Mouse (Mus musculus) kidney, embryonic 16.5 days (tissue): ENCODE measurements at regions not wholly inside any gene's neighbourhood (a gene's known extent, or its start where the extent isn't known, plus 50 kb on each side); places are given as distances from the start of the nearest gene placed in this dataset.

ENCODE experiments used
- ATAC-seq: fragments of 200-750 bp; cut with Nextera tagmentation; 2 replicates; pipeline ENCODE4 v1.8.0; 2017; ENCODE audit warnings: moderate TSS enrichment; ENCODE audit not compliant: low FRiP score, low TSS enrichment
- H3K27ac ChIP-seq: fragments of 300-500 bp; sonication (generic); 2 replicates; pipeline ENCODE4 v1.5.1; 2014; ENCODE audit warnings: low read length
- H3K27me3 ChIP-seq: fragments of 300-500 bp; sonication (generic); 2 replicates; pipeline ENCODE4 v1.6.1; 2014; ENCODE audit warnings: low read length, control low read depth, mixed read lengths; ENCODE audit not compliant: insufficient read depth
- H3K36me3 ChIP-seq: fragments of 300-500 bp; sonication (generic); 2 replicates; pipeline ENCODE4 v1.6.1; 2014; ENCODE audit warnings: low read length, control low read depth, mixed read lengths; ENCODE audit not compliant: insufficient read depth
- H3K4me1 ChIP-seq: fragments of 300-500 bp; sonication (generic); 2 replicates; pipeline ENCODE4 v1.6.1; 2014; ENCODE audit warnings: low read length, control low read depth, mixed read lengths; ENCODE audit not compliant: insufficient read depth
- H3K4me2 ChIP-seq: fragments of 300-500 bp; sonication (generic); replicated peaks from 2 replicates; pipeline ENCODE4 v1.6.1; 2014; ENCODE audit warnings: low read depth, low read length
- H3K4me3 ChIP-seq: fragments of 300-500 bp; sonication (generic); 2 replicates; pipeline ENCODE4 v1.5.1; 2014; ENCODE audit warnings: mild to moderate bottlenecking, low read length
- H3K9ac ChIP-seq: fragments of 300-500 bp; sonication (generic); replicated peaks from 2 replicates; pipeline ENCODE4 v1.6.1; 2014; ENCODE audit warnings: low read length
- H3K9me3 ChIP-seq: fragments of 300-500 bp; sonication (generic); 2 replicates; pipeline ENCODE4 v1.6.1; 2016; ENCODE audit warnings: low read length, control low read depth
- WGBS: fragments of 180-500 bp; shearing (Covaris S2); extraction: QIAGEN DNeasy Blood & Tissue Kit; methylation state at CpG from one replicate; pipeline ENCODE4 v1.1.7; 2014; 5-methylcytosine and 5-hydroxymethylcytosine counted together

DNA sequence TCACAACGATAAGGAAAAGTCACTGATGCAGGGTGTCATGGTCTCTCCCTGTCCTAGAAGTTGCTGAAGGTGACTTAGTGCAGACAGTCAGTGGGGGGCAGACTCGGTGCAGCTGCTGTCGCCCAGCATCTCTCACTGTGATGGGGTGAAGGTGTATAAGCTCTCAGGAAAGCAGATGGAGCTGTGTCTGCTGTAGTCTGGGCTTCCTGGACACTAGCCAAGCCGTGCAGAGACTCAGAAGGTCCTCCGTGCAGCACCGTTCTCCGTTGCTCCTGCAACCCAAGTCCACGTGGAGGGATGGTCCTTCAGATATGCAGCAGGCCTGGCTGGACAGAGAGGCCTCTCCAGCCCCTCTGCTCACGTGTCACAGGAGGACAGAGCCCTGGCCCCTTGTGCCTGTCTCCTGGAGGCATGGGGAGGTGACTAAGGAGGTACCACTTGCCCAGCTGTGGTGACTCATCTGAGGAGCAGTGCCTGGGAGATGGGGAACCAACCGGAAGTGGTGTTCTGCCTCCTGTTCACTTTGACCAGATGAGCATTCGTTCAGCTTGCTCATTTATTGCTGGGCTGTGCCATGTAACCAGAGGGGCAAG is 171.2 kb downstream of the Gadd45g start:
- H3K4me3 ChIP-seq, result no peak overlapping the region
- 62% methylated on average over 11 of the region's 11 CpGs for WGBS
- no peaks in the 10 kb centered on the region for H3K27me3 ChIP-seq

DNA sequence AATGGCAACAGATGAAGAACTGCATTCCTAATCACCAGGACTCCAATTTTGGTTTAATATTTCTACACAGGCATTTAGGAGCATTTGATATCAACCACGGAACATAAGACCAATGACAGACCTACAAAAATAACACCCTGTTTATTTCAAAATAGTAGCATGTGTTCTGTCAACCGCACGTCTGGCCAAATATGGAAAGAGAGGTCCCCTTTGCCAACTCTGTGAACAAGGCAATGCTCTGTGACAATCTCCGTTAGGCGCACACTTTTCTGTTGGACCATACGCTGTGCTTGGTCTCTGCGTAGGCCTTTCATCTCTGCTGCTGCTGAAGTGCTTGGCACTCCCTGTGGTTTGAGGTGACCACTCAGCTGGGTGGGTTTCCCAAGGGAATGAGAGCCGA is 173.2 kb downstream of the Gadd45g start:
- Histone ChIP-seq H3K4me2 (no peak overlapping the region), H3K27ac (no peak overlapping the region), H3K9me3 (no peaks in the 10 kb centered on the region), H3K9ac (no peak overlapping the region), H3K4me3 (no peak overlapping the region), H3K4me1 (peaks cover 33% of the 10 kb centered on the region), H3K27me3 (no peaks in the 10 kb centered on the region), H3K36me3 (no peaks in the 10 kb centered on the region)
- 89% methylated on average over 8 of the region's 8 CpGs for WGBS
- no peak for ATAC-seq

More for the DNA sequence above, 171.2 kb downstream of the Gadd45g start:
- Histone ChIP-seq H3K4me1 (peaks cover 24% of the 10 kb centered on the region), H3K4me2 (no peak overlapping the region), H3K27ac (no peak overlapping the region), H3K9ac (no peak overlapping the region), H3K36me3 (no peaks in the 10 kb centered on the region), H3K9me3 (no peaks in the 10 kb centered on the region)
- no peak for ATAC-seq

DNA sequence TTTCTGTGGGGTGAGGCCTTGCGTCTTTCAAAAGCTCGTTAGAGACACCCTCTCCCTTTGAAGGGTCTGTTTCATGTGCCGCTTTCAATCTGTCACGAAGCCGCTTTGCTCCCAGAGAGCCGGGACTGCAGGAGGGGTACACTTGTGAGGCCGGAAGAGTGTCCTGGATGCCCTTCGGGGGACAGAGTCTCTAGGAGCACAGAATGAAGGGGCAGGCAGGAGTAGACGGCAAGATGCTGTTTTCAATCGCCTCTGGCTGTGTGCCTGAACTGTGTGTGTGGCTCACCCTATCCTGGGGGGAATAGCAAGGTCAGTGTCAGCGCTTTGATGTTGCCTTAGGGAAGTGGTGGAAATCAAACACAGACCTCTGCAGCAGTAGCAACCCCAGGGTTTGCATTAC is 174.7 kb downstream of the Gadd45g start:
- no peak overlapping the region for H3K27ac ChIP-seq
- no peaks in the 10 kb centered on the region for H3K36me3 ChIP-seq
- 33% methylated on average over 11 of the region's 11 CpGs for WGBS
- no peak for ATAC-seq
- peaks cover 33% of the 10 kb centered on the region for H3K4me1 ChIP-seq
- H3K4me2 ChIP-seq, result no peak overlapping the region
- H3K27me3 ChIP-seq, result no peaks in the 10 kb centered on the region
- H3K4me3 ChIP-seq, result no peak overlapping the region
- H3K9ac ChIP-seq, result no peak overlapping the region
- no peaks in the 10 kb centered on the region for H3K9me3 ChIP-seq

DNA sequence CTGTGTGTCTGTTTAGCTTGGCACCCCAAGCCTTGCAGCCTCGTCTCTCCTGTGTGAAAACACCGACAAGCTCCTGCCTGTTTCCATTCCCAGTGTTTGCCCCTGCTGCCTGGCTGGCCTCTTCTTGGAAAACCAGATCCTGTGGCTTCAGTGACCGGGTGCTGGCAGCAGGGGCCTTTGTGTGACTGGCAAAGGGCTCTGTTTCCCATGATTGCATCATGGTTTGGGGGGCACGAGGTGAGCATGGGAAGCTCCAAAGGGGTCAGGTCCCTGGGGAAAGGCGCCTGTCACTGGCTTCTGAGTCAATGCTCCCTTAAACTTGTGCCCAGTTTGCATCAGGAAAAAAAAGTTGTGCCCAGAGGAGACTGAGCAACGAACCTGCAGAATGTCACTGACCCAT is 175.3 kb downstream of the Gadd45g start:
- H3K9me3 ChIP-seq, result no peaks in the 10 kb centered on the region
- H3K4me2 ChIP-seq, result no peak overlapping the region
- no peaks in the 10 kb centered on the region for H3K27me3 ChIP-seq
- no peaks in the 10 kb centered on the region for H3K36me3 ChIP-seq
- H3K27ac ChIP-seq, result no peak overlapping the region
- no peak overlapping the region for H3K9ac ChIP-seq
- no peak overlapping the region for H3K4me3 ChIP-seq
- ATAC-seq, result no peak
- 60% methylated on average over 6 of the region's 6 CpGs for WGBS
- H3K4me1 ChIP-seq, result peaks cover 33% of the 10 kb centered on the region

DNA sequence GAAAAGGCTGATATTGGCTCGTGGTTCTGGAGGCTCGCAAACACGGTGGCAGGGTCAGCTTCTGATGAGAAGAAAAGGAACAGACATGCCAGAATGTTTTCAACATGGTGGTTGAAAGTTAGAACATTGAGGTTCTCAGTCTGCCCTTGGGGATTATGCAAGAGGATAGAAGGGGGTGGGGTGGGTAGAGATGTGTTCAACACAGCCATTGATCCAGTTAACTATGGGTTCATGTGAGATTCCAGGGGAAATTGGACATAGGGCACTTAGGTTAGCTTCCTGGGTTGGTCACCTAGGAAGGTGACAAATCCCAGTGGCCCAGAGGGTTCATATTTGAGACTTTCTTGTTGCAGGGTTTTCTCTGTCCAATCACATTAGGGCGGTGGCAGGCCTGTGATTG is 176.1 kb downstream of the Gadd45g start:
- Histone ChIP-seq H3K36me3 (no peaks in the 10 kb centered on the region), H3K4me2 (no peak overlapping the region), H3K9ac (no peak overlapping the region), H3K27ac (no peak overlapping the region), H3K27me3 (no peaks in the 10 kb centered on the region), H3K9me3 (no peaks in the 10 kb centered on the region), H3K4me3 (no peak overlapping the region), H3K4me1 (peaks cover 40% of the 10 kb centered on the region)
- WGBS, result 85% methylated on average over 4 of the region's 4 CpGs
- ATAC-seq, result no peak

DNA sequence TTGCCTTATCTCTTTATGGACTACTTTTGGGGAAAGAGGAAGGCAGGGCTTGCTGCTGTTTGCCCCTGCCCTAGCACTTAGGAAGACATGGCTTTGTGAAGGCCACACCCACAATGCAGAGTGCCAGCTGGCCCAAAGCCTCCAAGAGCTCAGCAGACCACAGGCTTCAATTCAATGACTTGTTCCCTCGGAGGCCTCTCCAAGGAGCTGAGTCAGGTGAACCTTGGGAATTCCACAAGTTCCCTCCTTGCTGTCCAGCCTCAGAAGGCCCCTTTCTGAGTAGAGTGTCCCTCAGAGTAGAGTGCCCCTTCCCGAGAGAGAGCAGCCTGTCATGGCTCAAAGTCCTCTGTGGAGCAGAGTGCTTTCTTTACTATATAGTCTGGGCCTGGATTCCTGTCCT is 177.9 kb downstream of the Gadd45g start:
- peak; percentile 19; the same call in 1 of the 2 replicates for ATAC-seq
- H3K4me2 ChIP-seq, result no peak overlapping the region
- peak overlapping the region; percentile 38 for H3K9ac ChIP-seq
- 7% methylated on average over 2 of the region's 2 CpGs for WGBS
- H3K36me3 ChIP-seq, result no peaks in the 10 kb centered on the region
- peak overlapping the region; percentile 43 for H3K27ac ChIP-seq
- no peaks in the 10 kb centered on the region for H3K27me3 ChIP-seq
- H3K4me1 ChIP-seq, result peaks cover 43% of the 10 kb centered on the region
- H3K4me3 ChIP-seq, result no peak overlapping the region
- H3K9me3 ChIP-seq, result no peaks in the 10 kb centered on the region

DNA sequence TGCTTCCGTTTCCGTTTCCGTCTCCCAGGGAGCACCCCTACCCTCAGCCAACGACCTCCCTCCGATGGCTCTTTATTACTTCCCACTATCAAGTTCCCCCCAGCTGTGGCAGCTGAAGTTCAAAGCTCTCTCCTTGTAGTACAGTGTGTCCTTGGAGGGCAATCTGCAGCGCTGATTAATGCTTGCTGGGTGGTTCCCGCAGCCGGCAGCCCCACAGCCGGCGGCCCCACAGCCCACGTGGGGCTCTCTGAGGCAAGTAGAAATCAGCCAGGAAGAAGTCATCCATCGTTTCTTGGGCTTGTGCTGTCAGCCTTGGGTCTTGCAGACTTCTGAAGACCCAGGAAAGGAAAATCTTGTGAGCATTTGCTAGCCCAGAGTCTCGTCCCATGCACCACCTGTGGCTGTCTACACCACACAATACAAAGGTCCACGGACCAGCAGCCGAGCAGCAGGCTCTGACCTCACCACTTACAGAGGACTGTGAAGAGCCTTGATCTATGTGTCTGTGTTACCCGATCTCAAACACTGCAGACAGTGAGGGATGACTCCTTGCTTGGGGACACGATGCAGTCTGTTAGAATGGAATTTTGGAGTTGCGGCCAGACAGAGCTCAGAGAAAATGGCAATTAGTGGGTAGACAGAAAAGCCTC is 178.5 kb downstream of the Gadd45g start:
- ATAC-seq, result peak; percentile 76
- no peaks in the 10 kb centered on the region for H3K27me3 ChIP-seq
- no peaks in the 10 kb centered on the region for H3K36me3 ChIP-seq
- peak overlapping the region; percentile 43 for H3K27ac ChIP-seq
- peak overlapping the region; percentile 17; the same call in 1 of the 2 replicates for H3K9ac ChIP-seq
- peaks cover 45% of the 10 kb centered on the region for H3K4me1 ChIP-seq
- H3K4me2 ChIP-seq, result no peak overlapping the region; the same call in 1 of the 2 replicates
- 5% methylated on average over 18 of the region's 18 CpGs for WGBS
- H3K4me3 ChIP-seq, result no peak overlapping the region
- H3K9me3 ChIP-seq, result no peaks in the 10 kb centered on the region

DNA sequence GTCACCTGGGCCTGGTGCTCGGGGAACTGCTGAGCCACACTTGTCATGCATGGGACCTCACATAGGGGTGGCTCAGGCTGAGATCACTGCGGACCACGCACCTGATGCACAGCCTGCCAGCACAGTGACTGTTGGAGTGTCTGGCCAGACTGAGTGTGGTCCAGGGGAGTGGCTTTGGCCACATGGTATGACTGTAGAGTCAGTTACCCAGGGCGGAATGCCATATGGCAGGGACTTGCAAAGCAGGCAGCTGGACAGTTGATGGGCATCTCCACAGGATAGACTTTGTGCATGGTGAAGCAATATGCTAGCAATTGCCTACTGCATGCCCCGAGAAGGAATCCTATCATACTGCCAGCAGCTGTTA is 179.0 kb downstream of the Gadd45g start:
- H3K4me2 ChIP-seq, result no peak overlapping the region
- H3K9me3 ChIP-seq, result no peaks in the 10 kb centered on the region
- no peak overlapping the region; the same call in 1 of the 2 replicates for H3K27ac ChIP-seq
- no peak overlapping the region for H3K9ac ChIP-seq
- H3K27me3 ChIP-seq, result no peaks in the 10 kb centered on the region
- 54% methylated on average over 5 of the region's 5 CpGs for WGBS
- H3K36me3 ChIP-seq, result no peaks in the 10 kb centered on the region
- H3K4me1 ChIP-seq, result peaks cover 50% of the 10 kb centered on the region
- ATAC-seq, result no peak
- no peak overlapping the region for H3K4me3 ChIP-seq

DNA sequence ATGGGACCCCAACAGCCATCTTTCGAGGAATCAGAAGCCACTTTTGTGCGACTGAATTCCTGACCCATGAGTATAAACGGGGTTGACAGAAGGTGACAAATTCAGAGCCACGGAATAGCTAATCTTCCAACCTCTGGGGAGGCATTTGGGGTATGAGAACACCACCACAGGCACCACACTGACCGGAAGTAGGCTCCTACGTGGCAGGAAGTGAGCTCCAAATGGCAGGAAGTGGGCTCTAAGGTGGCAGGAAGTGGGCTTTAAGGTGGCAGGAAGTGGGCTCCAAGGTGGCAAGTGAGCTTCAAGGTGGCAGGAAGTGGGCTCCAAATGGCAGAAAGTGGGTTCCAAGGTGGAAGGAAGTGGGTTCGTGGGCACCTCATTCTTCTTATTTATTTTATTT is 179.8 kb downstream of the Gadd45g start:
- no peak overlapping the region for H3K4me2 ChIP-seq
- H3K4me3 ChIP-seq, result no peak overlapping the region
- H3K36me3 ChIP-seq, result no peaks in the 10 kb centered on the region
- ATAC-seq, result no peak
- 0 out of 2 replicates have a peak, but pooled peaks cover 2% of the 10 kb centered on the region for H3K9me3 ChIP-seq
- H3K4me1 ChIP-seq, result peaks cover 51% of the 10 kb centered on the region
- H3K9ac ChIP-seq, result no peak overlapping the region
- no peak overlapping the region for H3K27ac ChIP-seq
- no peaks in the 10 kb centered on the region for H3K27me3 ChIP-seq
- 87% methylated on average over 7 of the region's 7 CpGs for WGBS

DNA sequence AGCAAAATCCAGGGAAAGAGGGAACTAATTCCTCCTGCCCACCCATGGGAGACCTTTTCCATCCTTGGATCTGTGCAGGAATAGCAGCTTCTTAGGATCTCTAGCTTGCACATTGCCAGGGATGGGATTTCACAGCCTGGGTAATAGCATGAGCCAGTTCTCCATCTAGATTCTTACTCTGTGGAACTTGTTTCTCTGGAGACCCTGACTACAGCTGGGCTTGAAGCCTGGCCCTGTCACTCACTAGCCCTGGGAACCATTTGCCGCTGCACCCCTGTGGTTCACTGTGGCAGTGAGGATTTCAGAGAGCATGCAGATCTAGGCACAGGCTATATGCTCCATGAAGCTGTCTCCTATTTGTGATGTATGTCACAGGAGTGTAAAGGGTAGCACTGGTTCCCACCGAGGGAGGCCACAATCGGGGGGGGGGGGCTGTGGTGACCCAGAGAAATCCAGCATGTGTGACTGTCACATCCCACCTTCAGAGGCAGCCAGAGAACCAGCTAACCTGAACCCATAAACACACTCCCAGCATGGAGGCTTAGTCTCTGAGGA is 183.5 kb downstream of the Gadd45g start:
- ATAC-seq, result peak; percentile 71
- no peaks in the 10 kb centered on the region for H3K27me3 ChIP-seq
- peaks cover 41% of the 10 kb centered on the region for H3K4me1 ChIP-seq
- H3K4me2 ChIP-seq, result no peak overlapping the region
- WGBS, result 34% methylated on average over 3 of the region's 3 CpGs
- H3K27ac ChIP-seq, result no peak overlapping the region
- no peak overlapping the region for H3K9ac ChIP-seq
- 0 out of 2 replicates have a peak, but pooled peaks cover 2% of the 10 kb centered on the region for H3K9me3 ChIP-seq
- no peak overlapping the region for H3K4me3 ChIP-seq
- H3K36me3 ChIP-seq, result no peaks in the 10 kb centered on the region
